Mouse (Mus musculus) spleen, postnatal 14 days (tissue): ENCODE data around the gene Irf1.

Experiments
- DNase-seq, 2 experiments: peaks; one replicate each; pipeline ENCODE4 v3.0.0; 2021 to 2022; ENCODE audit warnings: low spot score in 2 of 2

The Irf1 gene

GRCm38 (mm10) chr11:53761284-53761683, 8.5 kb upstream of the Irf1 start:
- no peak for DNase-seq

DNA sequence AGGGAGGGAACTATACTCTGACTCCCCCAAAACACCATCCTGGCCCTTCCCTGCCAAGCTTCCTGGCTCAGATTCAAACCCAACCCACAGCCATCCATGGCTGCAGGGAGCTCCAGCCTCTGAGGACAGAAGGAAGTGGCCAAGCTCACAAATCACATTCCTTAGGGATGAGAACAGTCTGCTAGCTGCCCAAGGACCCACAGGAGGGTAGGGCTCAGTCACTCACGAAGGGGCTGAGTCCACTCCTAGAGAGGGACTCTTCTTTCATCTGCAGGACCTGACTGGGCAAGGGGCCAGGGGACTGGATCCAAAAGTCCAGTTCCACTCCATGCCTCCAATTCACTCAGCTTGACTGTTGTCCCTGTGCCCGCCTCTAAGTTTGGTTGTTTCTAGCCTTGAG, 8.0 kb upstream of the Irf1 start:
- no peak for DNase-seq

GRCm38 (mm10) chr11:53762426-53762825, 7.4 kb upstream of the Irf1 start:
- no peak for DNase-seq

DNA sequence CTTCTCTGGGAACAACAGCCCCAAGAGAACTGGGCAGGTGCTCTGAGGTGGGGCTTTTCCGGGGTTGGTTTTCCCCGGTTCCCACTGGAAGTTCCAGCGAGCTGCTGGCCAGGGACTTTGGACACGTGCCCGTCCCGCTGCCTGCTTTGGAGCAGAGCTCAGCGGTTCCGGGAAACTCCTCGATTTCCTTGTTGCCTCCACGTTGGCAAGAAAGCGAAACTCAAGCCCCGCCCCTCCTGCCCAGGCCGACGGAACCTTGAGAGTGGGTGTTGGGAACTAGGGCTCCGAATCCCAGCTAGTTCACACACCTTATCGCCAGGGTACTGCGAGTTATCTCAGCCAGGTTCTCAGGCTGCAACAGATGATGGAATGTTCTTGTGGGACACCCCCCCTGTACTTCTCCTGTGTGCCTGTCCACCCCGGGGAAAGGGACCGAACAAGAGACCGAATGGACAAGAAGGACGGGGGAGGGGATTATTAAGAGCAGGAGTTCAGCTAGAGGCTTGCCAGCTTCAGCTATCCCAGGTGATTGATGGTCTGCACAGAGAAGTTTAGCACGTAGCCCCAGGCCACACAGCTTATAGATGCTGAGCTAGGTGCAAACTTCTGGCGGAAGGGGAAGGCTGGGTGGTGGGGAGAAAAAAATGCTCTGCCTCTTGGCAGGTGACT, 6.9 kb upstream of the Irf1 start:
- DNase-seq: peak; percentile 41 to 59

DNA sequence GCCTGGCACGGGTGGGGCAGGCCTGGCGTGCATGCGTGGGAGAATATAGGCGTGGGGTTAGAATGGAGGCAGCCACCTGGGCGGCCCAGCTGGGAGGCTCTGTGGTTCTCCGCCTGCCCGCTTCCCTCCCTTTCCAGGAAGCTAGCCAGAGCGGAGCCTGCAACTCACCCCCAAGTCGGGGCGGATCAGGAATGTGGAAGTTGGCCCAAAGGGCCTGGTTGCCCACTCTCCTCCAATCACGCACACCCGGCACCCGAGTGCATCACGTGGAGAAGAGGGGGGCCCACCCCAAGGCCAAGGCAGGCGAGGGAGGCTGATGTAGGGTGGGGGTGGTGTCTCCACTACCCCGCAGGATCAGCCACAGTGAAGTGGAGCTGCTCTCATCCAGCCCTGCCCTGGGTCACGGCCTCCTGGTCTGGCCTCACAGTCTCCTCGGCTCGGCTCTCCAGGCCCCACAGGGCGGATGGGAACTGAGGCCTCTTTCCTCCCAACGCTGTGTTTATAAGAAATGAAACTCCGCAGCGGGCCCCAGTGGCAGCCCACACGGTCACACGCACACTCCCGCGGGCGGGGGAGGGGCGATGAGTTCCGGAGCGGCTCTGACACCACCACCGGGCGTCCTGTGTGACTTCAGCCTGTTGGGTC, 6.2 kb upstream of the Irf1 start:
- DNase-seq: peak; percentile 77 to 84

DNA sequence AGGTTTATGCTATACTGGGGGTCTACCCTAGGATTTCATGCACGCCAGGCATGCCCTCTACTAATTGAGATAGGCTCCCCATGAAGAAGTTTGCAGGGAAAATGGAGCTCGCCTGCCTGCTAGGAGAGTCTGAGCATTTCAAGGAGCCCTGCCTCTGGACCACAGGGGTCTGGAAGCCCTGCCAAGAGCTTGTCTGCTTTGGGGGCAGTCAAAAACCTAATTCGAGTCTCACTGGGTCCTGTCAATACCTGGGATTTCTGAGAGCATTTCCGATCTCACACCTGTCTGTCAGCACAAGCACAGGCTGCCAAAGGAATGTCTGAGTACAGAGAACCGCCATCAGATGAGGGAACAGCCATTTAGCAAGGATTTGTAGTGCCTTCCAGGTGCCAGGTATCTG, 5.2 kb upstream of the Irf1 start:
- DNase-seq: no peak

DNA sequence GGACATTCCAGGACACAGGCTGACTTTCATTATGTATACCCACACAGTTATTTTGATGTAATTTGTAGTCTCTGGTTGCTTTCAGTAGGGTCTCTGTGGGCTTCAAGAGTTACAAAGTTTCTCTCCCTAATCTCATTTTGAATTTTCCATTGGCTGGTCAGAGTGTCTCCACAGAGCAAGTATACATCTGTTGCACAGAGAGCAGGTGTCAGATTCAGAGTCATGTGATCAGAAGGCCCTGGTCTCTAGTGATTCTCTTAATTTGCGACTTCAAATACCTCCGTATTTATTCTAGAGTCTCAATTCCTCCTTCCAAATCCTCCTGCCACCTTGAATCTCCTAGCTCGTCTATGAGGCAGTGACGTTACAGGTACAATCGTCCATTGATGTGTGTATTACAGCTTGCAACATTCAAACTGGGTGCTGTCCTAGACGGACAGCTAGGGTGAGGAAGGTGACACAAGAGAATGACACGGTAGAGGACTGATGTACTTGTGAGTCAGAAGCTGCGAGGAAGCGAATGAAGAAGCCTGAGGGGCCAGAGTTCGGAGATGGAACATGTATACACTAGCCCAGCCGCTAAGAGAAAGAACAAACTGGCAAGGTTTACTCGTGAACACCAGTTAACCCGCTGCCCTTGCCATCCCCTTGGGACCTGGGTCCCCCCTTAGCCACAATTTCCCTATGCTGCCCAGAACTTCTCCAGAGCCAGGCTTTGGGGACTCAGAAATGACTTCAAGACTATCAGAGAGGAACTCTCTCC, 1.2 kb upstream of the Irf1 start:
- no peak for DNase-seq

GRCm38 (mm10) chr11:53769185-53769576, 633 bp upstream of the Irf1 start:
- DNase-seq: no peak

DNA sequence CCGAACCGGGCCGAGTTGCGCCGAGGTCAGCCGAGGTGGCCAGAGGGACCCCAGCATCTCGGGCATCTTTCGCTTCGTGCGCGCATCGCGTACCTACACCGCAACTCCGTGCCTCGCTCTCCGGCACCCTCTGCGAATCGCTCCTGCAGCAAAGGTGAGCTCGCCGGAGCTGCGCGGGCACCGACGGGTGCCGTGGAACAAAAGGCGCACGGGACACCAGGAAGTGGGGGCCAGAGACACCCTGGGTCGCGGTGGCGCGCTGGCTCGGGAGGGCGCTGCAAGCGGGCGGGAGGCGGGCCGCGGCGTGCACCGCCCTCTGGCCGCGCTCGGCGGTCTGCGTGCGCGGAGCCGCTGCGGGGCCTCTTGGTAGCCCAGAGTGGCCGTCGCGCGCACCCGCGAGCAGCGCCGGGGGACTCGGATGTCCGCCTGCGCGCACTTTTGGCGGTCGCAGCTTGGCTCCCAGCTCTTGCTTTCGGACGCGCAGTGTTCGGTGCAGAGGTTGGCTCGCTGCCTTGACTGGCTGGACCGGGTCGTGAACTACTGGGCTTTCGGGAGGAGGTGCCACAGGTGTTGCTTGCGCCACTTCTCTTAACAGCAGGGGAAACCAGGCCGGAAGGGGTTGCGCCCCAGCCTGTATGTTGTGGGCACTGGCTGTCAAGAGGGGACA, 444 bp downstream of the Irf1 start:
- DNase-seq: peak; percentile 46 to 68

- no peak for DNase-seq
Measured at GRCm38 (mm10) chr11:53771001-53771744, 1.4 kb downstream of the Irf1 start.

GRCm38 (mm10) chr11:53772536-53772935, 2.7 kb downstream of the Irf1 start:
- DNase-seq: no peak

GRCm38 (mm10) chr11:53773087-53773486, 3.3 kb downstream of the Irf1 start, which contains the start of gene Gm17334:
Gene Gm17334, minus strand, starts transcription at chr11:53773187.
- no peak for DNase-seq

GRCm38 (mm10) chr11:53773641-53774360, 4.0 kb downstream of the Irf1 start:
- DNase-seq: no peak

GRCm38 (mm10) chr11:53774659-53775255, 4.9 kb downstream of the Irf1 start:
- DNase-seq: no peak

- no peak for DNase-seq
Measured at GRCm38 (mm10) chr11:53777736-53778135, 7.9 kb downstream of the Irf1 start.

DNA sequence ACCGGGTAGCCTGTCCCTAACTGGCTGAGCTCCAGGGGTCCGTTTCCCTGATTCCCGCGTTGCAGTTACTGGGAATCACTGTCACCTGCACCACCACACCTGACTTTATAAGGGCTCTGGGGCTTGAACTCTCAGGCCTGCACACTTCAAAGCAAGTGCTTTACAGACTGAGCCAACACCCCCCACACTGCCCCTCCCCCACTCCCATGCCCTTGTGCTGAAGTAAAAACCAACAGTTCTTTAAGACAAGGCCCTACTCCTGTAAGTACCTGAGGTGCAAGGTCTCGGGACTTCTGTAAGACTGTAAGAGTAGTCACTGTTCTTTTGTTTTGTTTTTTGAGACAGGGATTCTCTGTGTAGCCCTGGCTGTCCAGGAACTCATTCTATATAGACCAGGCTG, 8.6 kb downstream of the Irf1 start:
- no peak for DNase-seq

DNA sequence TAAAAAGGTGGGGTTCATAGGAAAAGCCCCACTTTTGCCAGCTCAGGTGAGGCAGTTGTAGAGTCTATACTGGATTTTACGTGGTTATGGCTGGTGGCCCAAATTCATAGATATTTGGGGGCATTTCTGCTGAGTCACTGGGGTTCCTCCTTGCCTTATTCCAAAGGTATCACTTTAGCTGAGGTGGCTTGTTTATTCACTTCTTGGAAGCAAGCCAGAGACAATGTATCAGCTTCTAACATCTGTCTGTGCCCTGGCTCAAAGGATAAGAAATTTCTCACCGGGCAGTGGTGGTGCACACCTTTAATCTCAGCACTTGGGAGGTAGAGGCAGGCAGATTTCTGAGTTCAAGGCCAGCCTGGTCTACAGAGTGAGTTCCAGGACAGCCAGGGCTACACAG, 10.0 kb downstream of the Irf1 start:
- no peak for DNase-seq

- no peak for DNase-seq
Measured at GRCm38 (mm10) chr11:53780262-53780661, 10.4 kb downstream of the Irf1 start.

DNA sequence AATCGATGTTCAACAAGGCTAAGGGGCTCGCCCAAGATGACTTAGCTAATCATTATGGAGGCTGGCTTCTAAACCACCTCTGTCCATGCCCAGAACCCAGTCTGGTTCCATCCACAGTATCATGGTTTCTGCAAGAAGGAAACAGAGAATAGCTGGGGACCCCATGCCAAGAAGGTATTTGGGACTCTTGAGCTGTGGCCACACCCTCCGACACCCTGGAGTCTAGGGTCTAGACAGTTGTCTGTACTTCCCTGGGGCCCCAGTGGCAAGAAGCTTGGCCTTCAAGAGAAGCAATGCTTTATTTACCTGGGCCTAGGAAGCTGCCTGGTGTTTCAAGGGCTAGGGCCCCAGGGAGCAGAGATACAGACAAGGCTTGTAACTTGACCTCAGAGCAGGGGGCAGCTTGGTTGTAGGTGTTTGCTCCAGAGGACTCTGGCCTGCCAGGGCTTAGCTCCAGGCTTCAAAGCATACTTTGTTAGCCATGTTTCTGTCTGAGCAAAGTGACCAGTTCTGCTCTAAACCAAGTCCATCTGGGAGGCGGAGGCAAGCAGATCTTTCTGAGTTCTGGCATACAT, 11.5 kb downstream of the Irf1 start:
- no peak for DNase-seq

GRCm38 (mm10) chr11:53781964-53782363, 12.2 kb downstream of the Irf1 start:
- no peak for DNase-seq
